Mouse (Mus musculus): ENCODE data around the gene Gxylt2. TPM values are rescaled to one million over a fixed set of nuclear protein-coding genes. Genes with fewer than 3 reads are reported as not detected.

Gene Gxylt2
- polyA plus RNA-seq, 1 experiment from 2014 or later = 0.96 TPM

- DNase-seq (ENCODE audit: low spot score) = no peak
Measured at GRCm38 (mm10) chr6:100799290-100799689, 94.8 kb downstream of the Gxylt2 start.

- DNase-seq (ENCODE audit: low spot score) = no peak
Measured at GRCm38 (mm10) chr6:100799766-100800165, 95.2 kb downstream of the Gxylt2 start.

- no peak for DNase-seq (ENCODE audit: low spot score)
Measured at GRCm38 (mm10) chr6:100800497-100800955, 96.0 kb downstream of the Gxylt2 start.

GRCm38 (mm10) chr6:100802381-100803083 lies 98.0 kb downstream of the Gxylt2 start:
- DNase-seq (ENCODE audit: low spot score) = no peak

GRCm38 (mm10) chr6:100803250-100803649 lies 98.7 kb downstream of the Gxylt2 start:
- DNase-seq (ENCODE audit: low spot score) = no peak

GRCm38 (mm10) chr6:100807187-100807586 lies 102.7 kb downstream of the Gxylt2 start:
- DNase-seq (ENCODE audit: low spot score) = no peak

GRCm38 (mm10) chr6:100807746-100808145 lies 103.2 kb downstream of the Gxylt2 start:
- DNase-seq (ENCODE audit: low spot score) = no peak

- DNase-seq (ENCODE audit: low spot score) = no peak
Measured at GRCm38 (mm10) chr6:100808221-100808778, 103.8 kb downstream of the Gxylt2 start.

- no peak for DNase-seq (ENCODE audit: low spot score)
Measured at GRCm38 (mm10) chr6:100810117-100810516, 105.6 kb downstream of the Gxylt2 start.

- DNase-seq (ENCODE audit: low spot score) = no peak
Measured at GRCm38 (mm10) chr6:100811731-100812130, 107.2 kb downstream of the Gxylt2 start.

- DNase-seq (ENCODE audit: low spot score) = no peak
Measured at GRCm38 (mm10) chr6:100821367-100821766, 116.8 kb downstream of the Gxylt2 start.

GRCm38 (mm10) chr6:100823356-100823755 lies 118.8 kb downstream of the Gxylt2 start:
- DNase-seq (ENCODE audit: low spot score) = no peak

GRCm38 (mm10) chr6:100824381-100824965 lies 119.9 kb downstream of the Gxylt2 start:
- no peak for DNase-seq (ENCODE audit: low spot score)

- DNase-seq (ENCODE audit: low spot score) = no peak
Measured at GRCm38 (mm10) chr6:100826046-100826445, 121.5 kb downstream of the Gxylt2 start.

- no peak for DNase-seq (ENCODE audit: low spot score)
Measured at GRCm38 (mm10) chr6:100828565-100828964, 124.0 kb downstream of the Gxylt2 start.

GRCm38 (mm10) chr6:100829770-100830169 lies 125.2 kb downstream of the Gxylt2 start:
- DNase-seq (ENCODE audit: low spot score) = no peak

- DNase-seq (ENCODE audit: low spot score) = no peak
Measured at GRCm38 (mm10) chr6:100831188-100831587, 126.7 kb downstream of the Gxylt2 start.

- no peak for DNase-seq (ENCODE audit: low spot score)
Measured at GRCm38 (mm10) chr6:100831751-100832150, 127.2 kb downstream of the Gxylt2 start.

- peak; percentile 95 for DNase-seq (ENCODE audit: low spot score)
Measured at GRCm38 (mm10) chr6:100833355-100833754, 128.8 kb downstream of the Gxylt2 start, which contains the start of gene Ppp4r2. Ppp4r2 (plus strand) TSS chr6:100833622.

- peak; percentile 65 for DNase-seq (ENCODE audit: low spot score)
Measured at GRCm38 (mm10) chr6:100833811-100834481, 129.4 kb downstream of the Gxylt2 start.

GRCm38 (mm10) chr6:100834489-100835160 lies 130.1 kb downstream of the Gxylt2 start:
- no peak for DNase-seq (ENCODE audit: low spot score)

Data from thymus, postnatal 0 days (tissue).